Mouse (Mus musculus): ENCODE data around the gene Sbf2.

DNA sequence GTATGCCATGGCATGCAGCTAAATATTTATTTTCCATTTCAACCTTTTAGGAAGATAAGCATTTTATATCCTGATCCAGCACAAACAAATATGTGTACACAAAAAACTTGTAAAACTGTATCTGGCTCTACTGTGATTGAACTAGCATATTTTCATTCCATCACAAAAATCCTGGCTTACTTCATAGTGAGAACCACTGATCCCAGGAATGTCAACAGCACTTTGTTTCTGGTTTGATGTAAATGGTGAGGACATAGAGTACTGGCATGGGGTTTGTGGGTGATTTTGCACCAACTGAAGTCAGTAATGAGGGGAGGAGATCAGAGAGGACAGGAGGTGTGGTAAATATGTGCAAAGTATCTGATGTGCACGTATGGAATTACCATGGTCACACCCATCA lies 352.1 kb downstream of the Sbf2 start:
- no peak for TF ChIP-seq EP300 (IDR thresholded peaks at IDR 0.05; ENCODE audit: low read depth)
- TF ChIP-seq CTCF (IDR thresholded peaks at IDR 0.05; ENCODE audit: low read depth): no peak

All from heart, postnatal 0 days (tissue).